Mouse (Mus musculus): Measurements from ENCODE around the gene Taf6l. TPM values are rescaled to one million over a fixed set of nuclear protein-coding genes. Genes with fewer than 3 reads are reported as not detected.

Taf6l gene
- polyA plus RNA-seq, 1 experiment from 2014 or later, result 11.8 TPM

DNA sequence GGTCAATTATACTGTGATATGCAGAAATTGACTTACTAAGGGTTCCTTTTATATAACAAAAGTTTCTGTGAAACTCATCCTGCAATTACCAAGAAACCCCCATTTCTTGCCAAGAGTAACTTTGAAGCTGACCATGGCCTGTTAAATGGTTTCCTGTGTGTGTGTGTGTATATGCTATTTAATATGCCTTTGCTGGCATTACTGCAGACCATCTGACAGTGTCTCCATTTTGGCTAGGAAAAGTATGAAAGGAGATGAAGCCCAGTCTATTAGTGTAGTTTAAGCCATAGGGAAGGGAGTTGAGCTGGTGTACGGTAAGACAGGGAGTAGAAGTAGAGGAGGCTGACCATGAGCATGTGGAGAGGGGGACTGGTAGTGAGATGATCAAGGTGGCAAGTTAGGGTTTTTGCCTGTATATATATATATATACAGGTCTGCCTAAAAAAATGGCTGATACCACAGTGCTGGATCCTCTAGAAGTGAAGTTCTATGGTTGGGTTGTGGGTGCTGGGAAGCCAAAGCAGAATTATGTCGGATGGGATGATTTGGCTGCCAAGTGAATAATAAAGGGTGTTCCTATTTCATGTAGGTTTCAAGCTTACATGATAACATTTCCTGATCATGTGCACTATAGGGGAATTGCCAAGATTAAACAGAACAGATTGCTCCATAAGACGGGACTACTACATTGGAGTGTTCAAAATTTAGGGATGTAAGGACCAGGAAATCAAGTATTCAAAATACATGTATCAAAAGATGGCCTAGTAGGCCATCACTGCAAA, 59.4 kb downstream of the Taf6l start:
- no peak for ATAC-seq
- H3K9ac ChIP-seq (replicated peaks; ENCODE audit: low read depth), result no peak overlapping the region
- H3K27me3 ChIP-seq (replicated peaks; ENCODE audit: insufficient read depth, low read length), result no peaks in the 10 kb centered on the region
- WGBS, result 26% methylated on average over 3 of the region's 3 CpGs
- H3K36me3 ChIP-seq (ENCODE audit: insufficient read depth, low read length), result peaks cover 12% of the 10 kb centered on the region; the same call in 1 of the 2 replicates
- no peaks in the 10 kb centered on the region; the same call in 1 of the 2 replicates for H3K4me1 ChIP-seq (ENCODE audit: insufficient read depth, low read depth, low read length)
- no peak for TF ChIP-seq CTCF (IDR thresholded peaks at IDR 0.05)
- TF ChIP-seq EP300 (IDR thresholded peaks at IDR 0.05), result no peak
- H3K4me3 ChIP-seq (ENCODE audit: low read depth, low read length), result no peak overlapping the region
- no peaks in the 10 kb centered on the region for H3K9me3 ChIP-seq (ENCODE audit: low read length)
- H3K27ac ChIP-seq (ENCODE audit: low read length), result no peak overlapping the region
- no peak for DNase-seq (ENCODE audit: low spot score)
- no peak overlapping the region for H3K4me2 ChIP-seq (replicated peaks; ENCODE audit: low read depth, low read length)

DNA sequence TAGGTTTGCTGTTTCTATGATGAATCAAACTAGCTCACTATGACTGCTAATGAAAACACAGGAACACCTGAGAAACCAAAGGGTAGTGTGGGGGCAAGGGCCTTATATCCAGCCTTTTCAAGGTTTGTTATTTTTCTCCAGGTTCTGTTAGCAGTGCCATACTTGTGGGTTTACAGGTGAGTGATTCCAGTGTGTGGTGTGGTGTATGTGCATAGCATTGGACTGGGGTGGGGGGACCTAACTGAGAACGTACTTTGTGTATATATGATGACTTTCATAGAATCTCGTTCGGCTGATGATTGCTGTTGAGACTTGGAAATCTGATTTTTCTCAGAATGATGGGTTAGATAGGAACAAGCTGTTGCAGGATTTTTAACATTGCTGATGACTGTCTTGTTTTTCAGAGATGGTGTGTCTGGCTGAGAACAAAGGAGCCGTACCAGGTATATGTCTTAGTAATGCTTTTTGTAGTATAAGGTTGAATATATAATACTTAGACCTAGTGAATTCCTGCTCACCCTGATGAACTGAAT, 61.1 kb downstream of the Taf6l start:
- Histone ChIP-seq H3K27me3 (replicated peaks; ENCODE audit: insufficient read depth, low read length) (no peaks in the 10 kb centered on the region), H3K9ac (replicated peaks; ENCODE audit: low read depth) (no peak overlapping the region), H3K4me1 (ENCODE audit: insufficient read depth, low read depth, low read length) (no peaks in the 10 kb centered on the region; the same call in 1 of the 2 replicates), H3K36me3 (ENCODE audit: insufficient read depth, low read length) (peaks cover 12% of the 10 kb centered on the region; the same call in 1 of the 2 replicates), H3K4me2 (replicated peaks; ENCODE audit: low read depth, low read length) (no peak overlapping the region), H3K4me3 (ENCODE audit: low read depth, low read length) (no peak overlapping the region), H3K9me3 (ENCODE audit: low read length) (no peaks in the 10 kb centered on the region), H3K27ac (ENCODE audit: low read length) (no peak overlapping the region)
- DNase-seq (ENCODE audit: low spot score) (no peak), ATAC-seq (no peak)
- TF ChIP-seq EP300 (IDR thresholded peaks at IDR 0.05), result no peak
- no peak for TF ChIP-seq CTCF (IDR thresholded peaks at IDR 0.05)
- WGBS, result 35% methylated on average over 4 of the region's 4 CpGs

Small RNAs within 50 kb of the gene (microRNA-seq; reads per million reads assigned to microRNA genes)
- gene Mir6992, result not detected

Other genes with a start within 250 kb of the Taf6l start
- gene Slc22a8, start 195.2 kb downstream of the Taf6l start, polyA plus RNA-seq (2015; fragmentation: Nextera tagmentation; extraction: Ambion mirVana), result 0.20 and 0.56 TPM in 2 replicates
- gene Slc22a6, start 168.4 kb downstream of the Taf6l start, polyA plus RNA-seq (2015; fragmentation: Nextera tagmentation; extraction: Ambion mirVana), result not detected in 2 replicates
- 0.14 and 0.21 TPM in 2 replicates for gene Chrm1, start 122.6 kb downstream of the Taf6l start, polyA plus RNA-seq (2015; fragmentation: Nextera tagmentation; extraction: Ambion mirVana)
- 91.8 and 97.9 TPM in 2 replicates for gene Slc3a2, start 63.0 kb downstream of the Taf6l start, polyA plus RNA-seq (2015; fragmentation: Nextera tagmentation; extraction: Ambion mirVana)
- 45.3 and 48.7 TPM in 2 replicates for gene Wdr74, start 50.6 kb downstream of the Taf6l start, polyA plus RNA-seq (2015; fragmentation: Nextera tagmentation; extraction: Ambion mirVana)
- 0.75 and 0.82 TPM in 2 replicates for gene 1700092M07Rik, start 45.7 kb downstream of the Taf6l start, polyA plus RNA-seq (2015; fragmentation: Nextera tagmentation; extraction: Ambion mirVana)
- 130 and 143 TPM in 2 replicates for gene Stx5a, start 45.0 kb downstream of the Taf6l start, polyA plus RNA-seq (2015; fragmentation: Nextera tagmentation; extraction: Ambion mirVana)
- 88.8 and 89.7 TPM in 2 replicates for gene Nxf1, start 29.3 kb downstream of the Taf6l start, polyA plus RNA-seq (2015; fragmentation: Nextera tagmentation; extraction: Ambion mirVana)
- gene Tmem223, start 15.4 kb downstream of the Taf6l start, polyA plus RNA-seq (2015; fragmentation: Nextera tagmentation; extraction: Ambion mirVana), result 157 and 159 TPM in 2 replicates
- 114 and 127 TPM in 2 replicates for gene Tmem179b, start 11.9 kb downstream of the Taf6l start, polyA plus RNA-seq (2015; fragmentation: Nextera tagmentation; extraction: Ambion mirVana)
- gene Polr2g, start 12.2 kb upstream of the Taf6l start, polyA plus RNA-seq (2015; fragmentation: Nextera tagmentation; extraction: Ambion mirVana), result 110 and 123 TPM in 2 replicates
- 2.3 and 2.6 TPM in 2 replicates for gene Zbtb3, start 16.1 kb upstream of the Taf6l start, polyA plus RNA-seq (2015; fragmentation: Nextera tagmentation; extraction: Ambion mirVana)
- gene Ttc9c, start 32.9 kb upstream of the Taf6l start, polyA plus RNA-seq (2015; fragmentation: Nextera tagmentation; extraction: Ambion mirVana), result 21.4 and 22.8 TPM in 2 replicates
- gene Hnrnpul2, start 33.6 kb upstream of the Taf6l start, polyA plus RNA-seq (2015; fragmentation: Nextera tagmentation; extraction: Ambion mirVana), result 4.3 and 5.3 TPM in 2 replicates
- not detected in 2 replicates for gene AC129217.1, start 43.4 kb upstream of the Taf6l start, polyA plus RNA-seq (2015; fragmentation: Nextera tagmentation; extraction: Ambion mirVana)
- gene Bscl2, start 51.0 kb upstream of the Taf6l start, polyA plus RNA-seq (2015; fragmentation: Nextera tagmentation; extraction: Ambion mirVana), result 66.3 and 66.8 TPM in 2 replicates
- 0.35 and 0.46 TPM in 2 replicates for gene Gng3, start 52.8 kb upstream of the Taf6l start, polyA plus RNA-seq (2015; fragmentation: Nextera tagmentation; extraction: Ambion mirVana)
- gene Lrrn4cl, start 64.4 kb upstream of the Taf6l start, polyA plus RNA-seq (2015; fragmentation: Nextera tagmentation; extraction: Ambion mirVana), result 1.7 and 1.9 TPM in 2 replicates
- gene Ubxn1, start 85.1 kb upstream of the Taf6l start, polyA plus RNA-seq (2015; fragmentation: Nextera tagmentation; extraction: Ambion mirVana), result 153 and 164 TPM in 2 replicates
- gene Uqcc3, start 94.5 kb upstream of the Taf6l start, polyA plus RNA-seq (2015; fragmentation: Nextera tagmentation; extraction: Ambion mirVana), result 75.2 and 84.3 TPM in 2 replicates
- 33.6 and 40.0 TPM in 2 replicates for gene Lbhd1, start 97.3 kb upstream of the Taf6l start, polyA plus RNA-seq (2015; fragmentation: Nextera tagmentation; extraction: Ambion mirVana)
- gene Gm49403, start 97.5 kb upstream of the Taf6l start, polyA plus RNA-seq (2015; fragmentation: Nextera tagmentation; extraction: Ambion mirVana), result not detected in 2 replicates
- gene 1810009A15Rik, start 102.4 kb upstream of the Taf6l start, polyA plus RNA-seq (2015; fragmentation: Nextera tagmentation; extraction: Ambion mirVana), result 44.4 and 45.3 TPM in 2 replicates
- gene Gm49416, start 102.5 kb upstream of the Taf6l start, polyA plus RNA-seq (2015; fragmentation: Nextera tagmentation; extraction: Ambion mirVana), result not detected in 2 replicates
- 16.6 and 16.7 TPM in 2 replicates for gene Ints5, start 106.6 kb upstream of the Taf6l start, polyA plus RNA-seq (2015; fragmentation: Nextera tagmentation; extraction: Ambion mirVana)
- gene Ganab, start 111.7 kb upstream of the Taf6l start, polyA plus RNA-seq (2015; fragmentation: Nextera tagmentation; extraction: Ambion mirVana), result 41.4 and 45.7 TPM in 2 replicates
- 39.5 and 39.6 TPM in 2 replicates for gene B3gat3, start 134.0 kb upstream of the Taf6l start, polyA plus RNA-seq (2015; fragmentation: Nextera tagmentation; extraction: Ambion mirVana)
- gene Rom1, start 142.9 kb upstream of the Taf6l start, polyA plus RNA-seq (2015; fragmentation: Nextera tagmentation; extraction: Ambion mirVana), result 4.9 and 5.7 TPM in 2 replicates
- 28.6 and 30.5 TPM in 2 replicates for gene Eml3, start 143.1 kb upstream of the Taf6l start, polyA plus RNA-seq (2015; fragmentation: Nextera tagmentation; extraction: Ambion mirVana)
- 81.8 and 84.7 TPM in 2 replicates for gene Mta2, start 155.5 kb upstream of the Taf6l start, polyA plus RNA-seq (2015; fragmentation: Nextera tagmentation; extraction: Ambion mirVana)
- gene Tut1, start 167.4 kb upstream of the Taf6l start, polyA plus RNA-seq (2015; fragmentation: Nextera tagmentation; extraction: Ambion mirVana), result 12.8 and 13.6 TPM in 2 replicates
- gene Eef1g, start 180.6 kb upstream of the Taf6l start, polyA plus RNA-seq (2015; fragmentation: Nextera tagmentation; extraction: Ambion mirVana), result 153 and 159 TPM in 2 replicates
- gene Ahnak, start 202.9 kb upstream of the Taf6l start, polyA plus RNA-seq (2015; fragmentation: Nextera tagmentation; extraction: Ambion mirVana), result 151 and 163 TPM in 2 replicates

Measured in lung, postnatal 0 days (tissue).